ENCODE assay signal across 8 mouse cellular contexts in the genomic region with DNA sequence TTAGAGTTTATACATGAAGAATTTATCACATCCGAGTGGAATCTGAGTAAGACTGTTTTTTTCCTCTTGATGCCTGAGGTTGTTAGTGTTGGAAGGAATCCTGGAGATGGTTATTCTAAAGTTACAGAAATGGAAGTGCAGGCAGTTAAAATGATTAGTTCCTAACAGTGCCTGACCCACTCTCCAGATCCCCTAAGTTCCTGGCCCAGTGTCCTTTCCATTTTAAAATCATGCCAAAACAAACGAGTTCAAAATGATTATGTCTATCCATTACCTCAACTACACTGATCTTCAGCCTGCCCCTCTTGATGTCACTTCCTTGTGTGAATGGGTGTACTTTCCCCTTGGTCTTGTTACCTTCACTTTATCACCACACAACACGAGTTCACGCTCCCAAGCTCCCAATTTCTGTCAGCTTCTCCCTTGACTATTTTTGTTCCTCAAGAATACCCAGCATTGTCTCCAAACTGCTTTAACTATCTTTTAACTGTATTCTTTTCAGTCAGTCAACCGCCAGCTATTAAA. TPM values are rescaled to one million over a fixed set of nuclear protein-coding genes. Genes with fewer than 3 reads are reported as not detected.
DNase-seq lines count a peak whose midpoint lies in the region; ATAC-seq and TF ChIP-seq lines count a peak whose summit lies in the region.

No protein-coding gene starts in this region.

- TF ChIP-seq CTCF in hindbrain, postnatal 0 days (IDR thresholded peaks at IDR 0.05; ENCODE audit: low read depth): no peak
- TF ChIP-seq CTCF in cerebellum, adult 2 months (IDR thresholded peaks at IDR 0.05; ENCODE audit: borderline replicate concordance, insufficient read depth, low read depth, low read length): no peak

- H3K4me1 ChIP-seq in kidney, embryonic 14.5 days (ENCODE audit: control insufficient read depth, insufficient read depth, low read length): 0 out of 2 replicates have a peak, but pooled peaks cover 4% of the 10 kb centered on the region
- peaks cover 30% of the 10 kb centered on the region; the same call in 1 of the 2 replicates for H3K4me1 ChIP-seq in embryonic facial prominence, embryonic 12.5 days
- H3K4me1 ChIP-seq in hindbrain, postnatal 0 days (ENCODE audit: insufficient read depth, low read length): peaks cover 10% of the 10 kb centered on the region; the same call in 1 of the 2 replicates
- H3K4me1 ChIP-seq in midbrain, embryonic 16.5 days (ENCODE audit: control insufficient read depth, insufficient read depth, low read length): peaks cover 38% of the 10 kb centered on the region
- H3K4me1 ChIP-seq in cerebellum, adult 2 months (ENCODE audit: control insufficient read depth, insufficient read depth, low read length): no peaks in the 10 kb centered on the region; the same call in 1 of the 2 replicates

- ATAC-seq in kidney, embryonic 14.5 days (ENCODE audit: low FRiP score, low TSS enrichment): no peak
- ATAC-seq in embryonic facial prominence, embryonic 12.5 days (ENCODE audit: insufficient number of reproducible peaks, insufficient read depth, low FRiP score, low TSS enrichment): no peak
- ATAC-seq in hindbrain, postnatal 0 days: no peak
- ATAC-seq in midbrain, embryonic 16.5 days: no peak

- no peaks in the 10 kb centered on the region for H3K9me3 ChIP-seq in kidney, embryonic 14.5 days (ENCODE audit: control insufficient read depth, low read length)
- H3K9me3 ChIP-seq in embryonic facial prominence, embryonic 12.5 days: no peaks in the 10 kb centered on the region
- H3K9me3 ChIP-seq in hindbrain, postnatal 0 days (ENCODE audit: low read length): no peaks in the 10 kb centered on the region
- H3K9me3 ChIP-seq in midbrain, embryonic 16.5 days (replicated peaks; ENCODE audit: control insufficient read depth, low read length, poor library complexity, severe bottlenecking): no peaks in the 10 kb centered on the region

- WGBS in kidney, embryonic 14.5 days: 20% methylated on average over 5 of the region's 5 CpGs
- 24% methylated on average over 5 of the region's 5 CpGs for WGBS in embryonic facial prominence, embryonic 12.5 days
- 29% methylated on average over 5 of the region's 5 CpGs for WGBS in hindbrain, postnatal 0 days
- WGBS in midbrain, embryonic 16.5 days: 24% methylated on average over 5 of the region's 5 CpGs
- WGBS in cerebellum, adult 2 months: 61% methylated on average over 5 of the region's 5 CpGs

- H3K4me2 ChIP-seq in kidney, embryonic 14.5 days (replicated peaks; ENCODE audit: low read depth, low read length): peak overlapping the region; percentile 84
- peak overlapping the region; percentile 78 for H3K4me2 ChIP-seq in embryonic facial prominence, embryonic 12.5 days (replicated peaks)
- H3K4me2 ChIP-seq in hindbrain, postnatal 0 days (ENCODE audit: low read depth, low read length): peak overlapping the region; percentile 77
- H3K4me2 ChIP-seq in midbrain, embryonic 16.5 days (ENCODE audit: low read length): peak overlapping the region; percentile 84

- TF ChIP-seq POLR2A in cerebellum, adult 2 months (IDR thresholded peaks at IDR 0.05; ENCODE audit: borderline replicate concordance, insufficient read depth, low read length): no peak

- peak overlapping the region; percentile 88 for H3K4me3 ChIP-seq in kidney, embryonic 14.5 days (ENCODE audit: low read length)
- H3K4me3 ChIP-seq in embryonic facial prominence, embryonic 12.5 days: peak overlapping the region; percentile 89
- H3K4me3 ChIP-seq in hindbrain, postnatal 0 days (ENCODE audit: low read length): peak overlapping the region; percentile 95
- H3K4me3 ChIP-seq in midbrain, embryonic 16.5 days (ENCODE audit: low read depth, low read length): peak overlapping the region; percentile 93
- no peak overlapping the region for H3K4me3 ChIP-seq in cerebellum, adult 2 months (replicated peaks; ENCODE audit: insufficient read depth, low read depth, low read length)

- peak overlapping the region; percentile 93; the same call in 1 of the 2 replicates for H3K9ac ChIP-seq in kidney, embryonic 14.5 days (ENCODE audit: low read depth, low read length)
- peak overlapping the region; percentile 94 for H3K9ac ChIP-seq in embryonic facial prominence, embryonic 12.5 days
- H3K9ac ChIP-seq in hindbrain, postnatal 0 days (replicated peaks; ENCODE audit: low read length): peak overlapping the region; percentile 99
- H3K9ac ChIP-seq in midbrain, embryonic 16.5 days (ENCODE audit: low read depth, low read length): peak overlapping the region; percentile 99

- H3K27ac ChIP-seq in kidney, embryonic 14.5 days (ENCODE audit: low read depth, low read length): no peak overlapping the region
- no peak overlapping the region for H3K27ac ChIP-seq in embryonic facial prominence, embryonic 12.5 days
- no peak overlapping the region for H3K27ac ChIP-seq in hindbrain, postnatal 0 days
- H3K27ac ChIP-seq in midbrain, embryonic 16.5 days (ENCODE audit: low read length): peak overlapping the region; percentile 96
- no peak overlapping the region for H3K27ac ChIP-seq in cerebellum, adult 2 months (ENCODE audit: insufficient read depth, low read length)

- DNase-seq in kidney, adult 18-20 months: no peak
- DNase-seq in hindbrain, postnatal 0 days (ENCODE audit: low spot score): no peak
- DNase-seq in layer of hippocampus, postnatal 14 days (ENCODE audit: low spot score in 2 of 2): no peak
- DNase-seq in cerebellum, adult 2 months: no peak
- no peak for DNase-seq in spleen, adult 18-20 months

- no peaks in the 10 kb centered on the region for H3K27me3 ChIP-seq in kidney, embryonic 14.5 days (ENCODE audit: control insufficient read depth, insufficient read depth, low read length)
- 0 out of 2 replicates have a peak, but pooled peaks cover 3% of the 10 kb centered on the region for H3K27me3 ChIP-seq in embryonic facial prominence, embryonic 12.5 days
- H3K27me3 ChIP-seq in hindbrain, postnatal 0 days (ENCODE audit: insufficient read depth, low read length): no peaks in the 10 kb centered on the region
- H3K27me3 ChIP-seq in midbrain, embryonic 16.5 days (ENCODE audit: control insufficient read depth, insufficient read depth, low read depth, low read length): no peaks in the 10 kb centered on the region
- no peaks in the 10 kb centered on the region; the same call in 1 of the 2 replicates for H3K27me3 ChIP-seq in cerebellum, adult 2 months (ENCODE audit: control insufficient read depth, insufficient read depth, low read length)

- no peaks in the 10 kb centered on the region for H3K36me3 ChIP-seq in kidney, embryonic 14.5 days (ENCODE audit: control insufficient read depth, insufficient read depth, low read length)
- no peaks in the 10 kb centered on the region for H3K36me3 ChIP-seq in embryonic facial prominence, embryonic 12.5 days
- H3K36me3 ChIP-seq in hindbrain, postnatal 0 days (ENCODE audit: insufficient read depth, low read length): no peaks in the 10 kb centered on the region
- no peaks in the 10 kb centered on the region for H3K36me3 ChIP-seq in midbrain, embryonic 16.5 days (ENCODE audit: control insufficient read depth, insufficient read depth, low read length)

RNA-seq across cellular contexts. Expression of a gene that starts 1.7 kb away (rescaled TPM):
- 21.5 and 21.6 TPM in 2 replicates for polyA plus RNA-seq in kidney, embryonic 14.5 days (2014; fragmentation: Nextera tagmentation; extraction: Ambion mirVana)
- polyA plus RNA-seq in embryonic facial prominence, embryonic 12.5 days (2016; fragmentation: Nextera tagmentation; extraction: Ambion mirVana): 34.7 and 35.7 TPM in 2 replicates
- total RNA-seq in hindbrain, postnatal 0 days (2014; rRNA removed): 85.2 and 91.3 TPM in 2 replicates
- polyA plus RNA-seq in hindbrain, postnatal 0 days (2015; fragmentation: Nextera tagmentation; extraction: Ambion mirVana): 51.5 and 53.4 TPM in 2 replicates
- polyA plus RNA-seq in midbrain, embryonic 16.5 days (2015; fragmentation: Nextera tagmentation; extraction: Ambion mirVana): 63.5 and 66.9 TPM in 2 replicates
- 10 to 100 TPM; 54.9 to 58.9 TPM for total RNA-seq in layer of hippocampus, postnatal 14 days (2021)
- 22.4 and 23.7 TPM in 2 replicates for polyA plus RNA-seq in cerebellum, adult 2 months (2012; rRNA removed)

RNA-seq across cellular contexts. Expression of a gene that starts 59.5 kb away (rescaled TPM):
- polyA plus RNA-seq in kidney, embryonic 14.5 days (2014; fragmentation: Nextera tagmentation; extraction: Ambion mirVana): 0.08 and 0.13 TPM in 2 replicates
- polyA plus RNA-seq in embryonic facial prominence, embryonic 12.5 days (2016; fragmentation: Nextera tagmentation; extraction: Ambion mirVana): 4.5 and 5.2 TPM in 2 replicates
- total RNA-seq in hindbrain, postnatal 0 days (2014; rRNA removed): 0.04 and 0.47 TPM in 2 replicates
- polyA plus RNA-seq in hindbrain, postnatal 0 days (2015; fragmentation: Nextera tagmentation; extraction: Ambion mirVana): 0.04 TPM in 1 of 2 replicates, not detected in the other
- 0.04 and 0.10 TPM in 2 replicates for polyA plus RNA-seq in midbrain, embryonic 16.5 days (2015; fragmentation: Nextera tagmentation; extraction: Ambion mirVana)
- total RNA-seq in layer of hippocampus, postnatal 14 days (2021): not detected
- polyA plus RNA-seq in cerebellum, adult 2 months (2012; rRNA removed): not detected in 2 replicates
